Comparison of ENCODE assay signal across 14 mouse cellular contexts in the genomic region with DNA sequence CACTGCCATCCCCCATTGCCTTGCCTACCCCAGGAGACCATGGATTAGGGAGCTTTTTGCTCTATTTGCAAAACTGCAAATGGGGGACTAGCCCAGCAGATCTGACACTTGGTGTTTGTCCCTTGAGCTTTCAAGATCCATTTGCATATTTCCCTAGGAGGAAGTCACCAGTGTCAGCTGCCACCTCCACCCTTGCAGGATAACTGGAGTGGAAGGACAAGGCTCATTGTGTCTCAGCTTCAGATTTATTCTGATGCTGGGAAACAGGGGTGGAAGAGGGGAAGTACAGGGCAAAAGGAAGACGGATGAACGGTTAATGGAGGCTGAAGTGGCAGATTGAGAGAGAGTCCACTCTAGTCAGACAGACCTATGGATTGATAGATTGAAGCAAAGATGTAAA.
"Had no signal": no experiment of that assay in that cellular context is flagged by ENCODE, and none has a peak within 500 bp of the region (broad histone marks: within the 10 kb centered on the region; RNA-seq: fewer than 3 reads in every experiment).

No protein-coding gene starts in this region.

- ATAC-seq: liver, embryonic 12.5 days had no signal

- H3K4me1 ChIP-seq: liver, embryonic 12.5 days had no signal

- H3K27ac ChIP-seq: left cerebral cortex, adult 2 months; limb, embryonic 15.5 days; liver, embryonic 12.5 days; neural tube, embryonic 15.5 days had no signal

- H3K4me2 ChIP-seq: limb, embryonic 15.5 days; liver, embryonic 12.5 days; lung, embryonic 14.5 days; neural tube, embryonic 15.5 days had no signal

- H3K4me3 ChIP-seq: left cerebral cortex, adult 2 months; limb, embryonic 15.5 days; liver, embryonic 12.5 days; myocyte; neural tube, embryonic 15.5 days had no signal

- H3K9ac ChIP-seq: limb, embryonic 15.5 days; liver, embryonic 12.5 days; lung, embryonic 14.5 days; neural tube, embryonic 15.5 days had no signal

- DNase-seq: kidney, adult 8-10 months; kidney, postnatal 25 days; lung, embryonic 14.5 days; lung, postnatal 10 days; lung, postnatal 4 days; right cerebral cortex, postnatal 4 days; spleen, adult 18-20 months; thymus, adult 18-20 months; thymus, postnatal 14 days had no signal

- H3K36me3 ChIP-seq: limb, embryonic 15.5 days; liver, embryonic 12.5 days; neural tube, embryonic 15.5 days had no signal

- H3K9me3 ChIP-seq: limb, embryonic 15.5 days; liver, embryonic 12.5 days; neural tube, embryonic 15.5 days had no signal

- H3K27me3 ChIP-seq: limb, embryonic 15.5 days; liver, embryonic 12.5 days; neural tube, embryonic 15.5 days had no signal
